Mouse (Mus musculus) CD4-positive, CD25-positive, alpha-beta regulatory T cell, adult 4 months (primary cell): ENCODE data around the gene Kif3a. TPM values are rescaled to one million over a fixed set of nuclear protein-coding genes. Genes with fewer than 3 reads are reported as not detected.

Experiments used
- ATAC-seq: one replicate; pipeline ENCODE4 v1.8.0; 2017
- polyA plus RNA-seq, 2 experiments: library from polyadenylated mRNA; unstranded; fragments of 100-300 nt; shearing (Covaris generic); gene quantifications; one replicate each; pipeline ENCODE4 v1.2.1; 2017

Gene Kif3a
- polyA plus RNA-seq = 1 to 10 TPM; 8.1 to 8.7 TPM

GRCm38 (mm10) chr11:53567224-53568014 is at the start of gene Kif3a:
Gene Kif3a, plus strand, starts transcription at chr11:53567379.
- peak; percentile 96 for ATAC-seq

GRCm38 (mm10) chr11:53518759-53519158 is 48.4 kb upstream of the Kif3a start:
- no peak for ATAC-seq

GRCm38 (mm10) chr11:53519207-53520121 is 47.7 kb upstream of the Kif3a start, which contains the start of gene Sept8:
Gene Sept8, plus strand, starts transcription at chr11:53519257.
- ATAC-seq = peak; percentile 77

GRCm38 (mm10) chr11:53520122-53520978 is 46.8 kb upstream of the Kif3a start:
- ATAC-seq = no peak

- ATAC-seq = no peak
Measured at GRCm38 (mm10) chr11:53521120-53521820, 45.9 kb upstream of the Kif3a start.

GRCm38 (mm10) chr11:53521821-53522131 is 45.4 kb upstream of the Kif3a start:
- no peak for ATAC-seq

- no peak for ATAC-seq
Measured at GRCm38 (mm10) chr11:53522362-53522761, 44.8 kb upstream of the Kif3a start.

GRCm38 (mm10) chr11:53522930-53523329 is 44.2 kb upstream of the Kif3a start:
- ATAC-seq = no peak

- no peak for ATAC-seq
Measured at GRCm38 (mm10) chr11:53523545-53524405, 43.4 kb upstream of the Kif3a start.

- no peak for ATAC-seq
Measured at GRCm38 (mm10) chr11:53524905-53525304, 42.3 kb upstream of the Kif3a start.

- ATAC-seq = no peak
Measured at GRCm38 (mm10) chr11:53525461-53525860, 41.7 kb upstream of the Kif3a start.

GRCm38 (mm10) chr11:53528397-53529252 is 38.6 kb upstream of the Kif3a start:
- no peak for ATAC-seq

GRCm38 (mm10) chr11:53529253-53529557 is 38.0 kb upstream of the Kif3a start:
- no peak for ATAC-seq

- ATAC-seq = no peak
Measured at GRCm38 (mm10) chr11:53530001-53530400, 37.2 kb upstream of the Kif3a start.

- ATAC-seq = no peak
Measured at GRCm38 (mm10) chr11:53531578-53532230, 35.5 kb upstream of the Kif3a start.

- no peak for ATAC-seq
Measured at GRCm38 (mm10) chr11:53532231-53532620, 35.0 kb upstream of the Kif3a start.

- no peak for ATAC-seq
Measured at GRCm38 (mm10) chr11:53539002-53539491, 28.1 kb upstream of the Kif3a start.

GRCm38 (mm10) chr11:53540394-53540793 is 26.8 kb upstream of the Kif3a start:
- no peak for ATAC-seq

- no peak for ATAC-seq
Measured at GRCm38 (mm10) chr11:53541222-53541621, 26.0 kb upstream of the Kif3a start.
